Mouse (Mus musculus) MEL (cell line): ENCODE data around the gene Fam90a1b. TPM values are rescaled to one million over a fixed set of nuclear protein-coding genes. Genes with fewer than 3 reads are reported as not detected.
"Not testable (repeated sequence)": the region's sequence is repeated elsewhere in the genome, so short reads cannot be mapped to it uniquely, and the experiment has no call there.

ENCODE experiments used
- DNase-seq: peaks from one replicate; pipeline ENCODE4 v3.0.0; 2011; ENCODE audit warnings: low read depth, low spot score
- H3K27ac ChIP-seq: 2 replicates; pipeline ENCODE4 v1.5.1; 2012; ENCODE audit warnings: low read depth, mild to moderate bottlenecking, control low read depth, low read length, moderate library complexity; ENCODE audit not compliant: control insufficient read depth
- H3K27me3 ChIP-seq, 2 experiments: fragments of 150-350 bp in 1 of 2; sonication (generic) in 1 of 2; 2 replicates each; pipeline ENCODE4 v1.6.1; 2012; ENCODE audit warnings: low read length in 2 of 2, mild to moderate bottlenecking in 2 of 2, improper control_type of control experiment in 1 of 2, moderate library complexity in 1 of 2; ENCODE audit not compliant: insufficient read depth in 2 of 2, control insufficient read depth in 1 of 2
- H3K36me3 ChIP-seq, 2 experiments: 2 replicates each; pipeline ENCODE4 v1.6.1; 2012 to 2014; ENCODE audit warnings: low read length in 2 of 2, improper control_type of control experiment in 1 of 2, inconsistent platforms in 1 of 2, mild to moderate bottlenecking in 1 of 2; ENCODE audit not compliant: insufficient read depth in 2 of 2, control insufficient read depth in 1 of 2
- H3K4me1 ChIP-seq, 2 experiments: fragments of 150-350 bp in 1 of 2; sonication (generic) in 1 of 2; 2 replicates each; pipeline ENCODE4 v1.6.1; 2012; ENCODE audit warnings: low read length in 2 of 2, improper control_type of control experiment in 1 of 2, mild to moderate bottlenecking in 1 of 2; ENCODE audit not compliant: insufficient read depth in 2 of 2, control insufficient read depth in 1 of 2
- H3K4me3 ChIP-seq, 2 experiments: fragments of 150-350 bp in 1 of 2; sonication (generic) in 1 of 2; 2 replicates each; pipeline ENCODE4 v1.5.1; 2012; ENCODE audit warnings: low read depth in 2 of 2, low read length in 2 of 2, mild to moderate bottlenecking in 2 of 2, moderate library complexity in 2 of 2, control low read depth in 1 of 2, improper control_type of control experiment in 1 of 2; ENCODE audit not compliant: control insufficient read depth in 1 of 2, insufficient read depth in 1 of 2
- H3K79me2 ChIP-seq: 2 replicates; pipeline ENCODE4 v1.6.1; 2012; ENCODE audit warnings: mild to moderate bottlenecking, low read length, moderate library complexity; ENCODE audit not compliant: control insufficient read depth, poor library complexity, insufficient read depth
- H3K9ac ChIP-seq: 2 replicates; pipeline ENCODE4 v1.6.1; 2012; ENCODE audit warnings: low read depth, mild to moderate bottlenecking, control low read depth, low read length, moderate library complexity; ENCODE audit not compliant: control insufficient read depth, poor library complexity, severe bottlenecking
- H3K9me3 ChIP-seq: fragments of 150-350 bp; sonication (generic); replicated peaks from 2 replicates; pipeline ENCODE4 v1.6.1; 2012; ENCODE audit warnings: mild to moderate bottlenecking, low read length, improper control_type of control experiment, moderate library complexity; ENCODE audit not compliant: insufficient read depth
- CHD2 ChIP-seq: IDR thresholded peaks from 2 replicates; pipeline ENCODE4 v1.6.1; 2011; ENCODE audit warnings: low read length, improper control_type of control experiment
- CTCF ChIP-seq, 3 experiments: IDR thresholded peaks in 2 of 3; conservative IDR thresholded peaks in 1 of 3; 2 replicates each; pipeline ENCODE4 v1.5.1; 2011 to 2012; ENCODE audit warnings: low read length in 3 of 3, low read depth in 2 of 3, mild to moderate bottlenecking in 2 of 3, improper control_type of control experiment in 1 of 3, inconsistent platforms in 1 of 3, mixed read lengths in 1 of 3, moderate library complexity in 1 of 3; ENCODE audit not compliant: control insufficient read depth in 1 of 3, insufficient read depth in 1 of 3, poor library complexity in 1 of 3, severe bottlenecking in 1 of 3
- E2F4 ChIP-seq: IDR thresholded peaks from 2 replicates; pipeline ENCODE4 v1.6.1; 2011; ENCODE audit warnings: low read depth, low read length, improper control_type of control experiment, borderline replicate concordance
- ETS1 ChIP-seq: IDR thresholded peaks from 2 replicates; pipeline ENCODE4 v1.6.1; 2012; ENCODE audit warnings: low read depth, mild to moderate bottlenecking, inconsistent platforms, low read length, improper control_type of control experiment, moderate library complexity
- GABPA ChIP-seq: IDR thresholded peaks from 2 replicates; pipeline ENCODE4 v1.6.1; 2012; ENCODE audit warnings: low read depth, mild to moderate bottlenecking, inconsistent platforms, low read length, improper control_type of control experiment, moderate library complexity
- GATA1 ChIP-seq: IDR thresholded peaks from 2 replicates; pipeline ENCODE4 v1.6.1; 2011; ENCODE audit warnings: low read depth, low read length, improper control_type of control experiment
- MAFK ChIP-seq: IDR thresholded peaks from 2 replicates; pipeline ENCODE4 v1.6.1; 2011; ENCODE audit warnings: low read depth, mild to moderate bottlenecking, low read length, improper control_type of control experiment, borderline replicate concordance
- MAX ChIP-seq: IDR thresholded peaks from 2 replicates; pipeline ENCODE4 v1.6.1; 2011; ENCODE audit warnings: low read length, improper control_type of control experiment
- MAZ ChIP-seq: IDR thresholded peaks from 2 replicates; pipeline ENCODE4 v1.6.1; 2012; ENCODE audit warnings: low read depth, mild to moderate bottlenecking, inconsistent platforms, low read length, improper control_type of control experiment
- MEF2A ChIP-seq: IDR thresholded peaks from 2 replicates; pipeline ENCODE4 v1.6.1; 2014; ENCODE audit warnings: low read depth, mild to moderate bottlenecking, inconsistent platforms, low read length, improper control_type of control experiment; ENCODE audit not compliant: poor library complexity, insufficient replicate concordance, severe bottlenecking; ENCODE audit errors: extremely low read depth
- MYB ChIP-seq: IDR thresholded peaks from 2 replicates; pipeline ENCODE4 v1.6.1; 2011; ENCODE audit warnings: mild to moderate bottlenecking, low read depth, low read length, improper control_type of control experiment
- POLR2AphosphoS2 ChIP-seq: IDR thresholded peaks from 2 replicates; pipeline ENCODE4 v1.6.1; 2011; ENCODE audit warnings: low read length, improper control_type of control experiment
- POLR2AphosphoS5 ChIP-seq: IDR thresholded peaks from 2 replicates; pipeline ENCODE4 v1.6.1; 2012; ENCODE audit warnings: low read depth, borderline replicate concordance, mild to moderate bottlenecking, inconsistent platforms, low read length, moderate library complexity, mixed read lengths
- TCF12 ChIP-seq: IDR thresholded peaks from 2 replicates; pipeline ENCODE4 v1.6.1; 2014; ENCODE audit warnings: low read depth, mild to moderate bottlenecking, inconsistent platforms, low read length, improper control_type of control experiment, moderate library complexity
- ZMIZ1 ChIP-seq: IDR thresholded peaks from 2 replicates; pipeline ENCODE4 v1.6.1; 2012; ENCODE audit warnings: low read depth, mild to moderate bottlenecking, inconsistent platforms, low read length, improper control_type of control experiment, moderate library complexity
- polyA plus RNA-seq, 2 experiments: library from polyadenylated mRNA; stranded (reverse) in 1 of 2; unstranded in 1 of 2; fragments of >175 nt in 1 of 2; fragments of >200 nt in 1 of 2; gene quantifications; 2 replicates each; pipeline versions ENCODE4 v1.2.1 to v1.2.4; 2012; ENCODE audit warnings: low replicate concordance in 2 of 2, low read depth in 1 of 2; ENCODE audit not compliant: insufficient read length in 2 of 2, insufficient read depth in 1 of 2, missing spikeins in 1 of 2
- total RNA-seq: library from RNA; depleted of rRNA; stranded (reverse); fragments of 300-350 nt; gene quantifications from 2 replicates; pipeline ENCODE4 v1.2.3, GENCODE M21; 2012; rRNA removed

Fam90a1b gene
- total and polyA plus RNA-seq, 3 experiments, result not detected

DNA sequence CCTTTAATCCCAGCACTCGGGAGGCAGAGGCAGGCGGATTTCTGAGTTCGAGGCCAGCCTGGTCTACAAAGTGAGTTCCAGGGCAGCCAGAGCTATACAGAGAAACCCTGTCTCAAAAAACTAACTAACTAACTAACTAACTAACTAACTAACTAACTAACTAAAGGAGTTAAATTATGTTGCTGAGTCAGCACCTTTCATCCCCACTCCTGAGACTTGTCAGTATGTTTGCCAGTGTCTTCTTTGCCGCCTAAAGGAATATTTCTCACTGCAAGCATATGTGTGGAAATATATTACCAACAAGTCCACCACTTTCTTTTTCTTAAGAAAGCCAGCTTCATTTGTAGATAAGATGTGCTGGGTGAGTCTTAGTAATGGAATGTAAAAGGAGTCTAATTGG, 22.9 kb downstream of the Fam90a1b start:
- not testable (repeated sequence) for DNase-seq, H3K27ac ChIP-seq, H3K4me3 ChIP-seq, H3K79me2 ChIP-seq, H3K9ac ChIP-seq, H3K27me3 ChIP-seq, H3K9me3 ChIP-seq, H3K36me3 ChIP-seq, H3K4me1 ChIP-seq
- TF ChIP-seq MAFK, result peak; percentile 55

DNA sequence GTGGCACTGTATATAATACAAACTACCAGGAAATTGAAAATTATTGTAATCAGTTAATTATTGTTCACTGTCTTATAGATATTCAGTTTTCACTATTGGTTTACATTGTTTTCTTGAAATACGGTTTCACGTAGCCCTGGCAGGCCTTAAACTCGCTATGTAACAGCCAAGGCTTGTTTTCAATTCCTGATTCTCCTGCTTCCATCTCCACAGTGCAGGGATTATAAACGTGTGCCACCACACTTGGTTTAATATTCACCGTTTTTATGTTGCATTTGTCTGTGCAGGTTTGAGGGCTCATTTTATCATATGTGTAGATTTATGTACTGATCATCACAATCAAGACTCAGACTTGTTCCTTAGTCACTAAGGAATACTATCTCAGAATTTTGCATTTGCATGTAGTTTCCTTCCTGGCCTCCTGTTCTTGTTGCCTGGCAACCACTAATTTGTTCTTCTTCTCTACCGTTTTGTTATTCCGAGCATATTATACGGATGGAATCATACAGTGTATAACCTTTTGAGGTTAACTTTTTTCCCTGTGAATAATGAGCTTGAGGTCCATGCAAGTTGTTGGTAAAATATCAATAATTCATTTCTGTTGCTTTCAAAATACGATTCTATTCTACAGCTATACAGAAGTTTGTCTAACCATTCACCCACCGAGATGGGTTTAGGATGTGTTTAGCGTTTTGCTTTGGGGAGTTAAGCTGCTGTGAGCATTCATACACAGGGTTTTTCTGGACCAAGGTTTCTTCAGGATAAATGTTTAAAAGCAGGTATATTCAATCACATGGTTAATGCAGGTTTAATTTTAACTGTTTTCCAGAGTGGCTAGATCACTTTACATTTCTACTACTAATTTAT, 45.3 kb downstream of the Fam90a1b start:
- Histone ChIP-seq H3K36me3 (no peaks in the 10 kb centered on the region), H3K4me1 (no peaks in the 10 kb centered on the region), H3K79me2 (no peaks in the 10 kb centered on the region), H3K9ac (no peak overlapping the region), H3K9me3 (no peaks in the 10 kb centered on the region), H3K27me3 (no peaks in the 10 kb centered on the region; a peak in 2 of 4 replicates), H3K27ac (no peak overlapping the region), H3K4me3 (no peak overlapping the region)
- no peak for DNase-seq
- TF ChIP-seq POLR2AphosphoS5 (no peak), E2F4 (no peak), ZMIZ1 (no peak), MAX (no peak), MAZ (no peak), TCF12 (no peak), CTCF (IDR thresholded peaks at IDR 0.05 in 2 of 3, conservative IDR thresholded peaks at IDR 0.05 in 1 of 3; ENCODE audit: control insufficient read depth in 1 of 3, insufficient read depth in 1 of 3, low read depth in 2 of 3, low read length in 3 of 3, poor library complexity in 1 of 3, severe bottlenecking in 1 of 3) (no peak), MEF2A (no peak), MYB (no peak), POLR2AphosphoS2 (no peak), GATA1 (no peak), ETS1 (no peak), GABPA (no peak), CHD2 (no peak)

Other genes with a start within 250 kb of the Fam90a1b start
- 16.0 and 16.5 TPM in 2 replicates for gene Zfx, start 243.1 kb downstream of the Fam90a1b start, total RNA-seq
- 10 to 100 TPM in 1 of 2 experiments, 1 to 10 TPM in 1; 10.0 to 21.4 TPM for gene Zfx, start 243.1 kb downstream of the Fam90a1b start, polyA plus RNA-seq
- 183 and 197 TPM in 2 replicates for gene Eif2s3x, start 153.9 kb downstream of the Fam90a1b start, total RNA-seq
- gene Eif2s3x, start 153.9 kb downstream of the Fam90a1b start, polyA plus RNA-seq, result 100 to 1,000 TPM; 226 to 551 TPM
- 8.6 and 9.6 TPM in 2 replicates for gene Klhl15, start 132.2 kb downstream of the Fam90a1b start, total RNA-seq
- 10 to 100 TPM in 1 of 2 experiments, not detected in 1; 15.5 TPM for gene Klhl15, start 132.2 kb downstream of the Fam90a1b start, polyA plus RNA-seq
- gene Apoo, start 340 bp upstream of the Fam90a1b start, total RNA-seq, result 28.1 and 28.3 TPM in 2 replicates
- gene Apoo, start 340 bp upstream of the Fam90a1b start, polyA plus RNA-seq, result 10 to 100 TPM in 1 of 2 experiments, not detected in 1; 25.0 TPM
- 12.1 and 12.9 TPM in 2 replicates for gene Maged1, start 175.4 kb upstream of the Fam90a1b start, total RNA-seq
- 10 to 100 TPM in 1 of 2 experiments, not detected in 1; 30.4 TPM for gene Maged1, start 175.4 kb upstream of the Fam90a1b start, polyA plus RNA-seq